Mouse (Mus musculus) midbrain, embryonic 11.5 days (tissue): ENCODE data around the gene Dgat2. TPM values are rescaled to one million over a fixed set of nuclear protein-coding genes. Genes with fewer than 3 reads are reported as not detected.

ENCODE experiments used
- ATAC-seq: fragments of 200-750 bp; cut with Nextera tagmentation; 2 replicates; pipeline ENCODE4 v1.8.0; 2017; ENCODE audit warnings: moderate TSS enrichment, moderate library complexity; ENCODE audit not compliant: low FRiP score
- DNase-seq: peaks from one replicate; pipeline ENCODE4 v3.0.0; 2015; ENCODE audit warnings: low spot score; ENCODE audit errors: missing footprints
- H3K27ac ChIP-seq: fragments of 300-500 bp; sonication (generic); 2 replicates; pipeline ENCODE4 v1.5.1; 2014; ENCODE audit warnings: low read depth, low read length
- H3K27me3 ChIP-seq: fragments of 300-500 bp; sonication (generic); 2 replicates; pipeline ENCODE4 v1.6.1; 2014; ENCODE audit warnings: mild to moderate bottlenecking, low read length, moderate library complexity, mixed read lengths; ENCODE audit not compliant: control insufficient read depth, insufficient read depth
- H3K36me3 ChIP-seq: fragments of 300-500 bp; sonication (generic); 2 replicates; pipeline ENCODE4 v1.6.1; 2014; ENCODE audit warnings: mild to moderate bottlenecking, low read length, moderate library complexity, mixed read lengths; ENCODE audit not compliant: control insufficient read depth, insufficient read depth
- H3K4me1 ChIP-seq: fragments of 300-500 bp; sonication (generic); 2 replicates; pipeline ENCODE4 v1.6.1; 2014; ENCODE audit warnings: low read length; ENCODE audit not compliant: control insufficient read depth, insufficient read depth
- H3K4me2 ChIP-seq: fragments of 300-500 bp; sonication (generic); 2 replicates; pipeline ENCODE4 v1.6.1; 2014; ENCODE audit warnings: mild to moderate bottlenecking, moderate library complexity
- H3K4me3 ChIP-seq: fragments of 300-500 bp; sonication (generic); 2 replicates; pipeline ENCODE4 v1.5.1; 2014; ENCODE audit warnings: low read depth, low read length
- H3K9ac ChIP-seq: fragments of 300-500 bp; sonication (generic); 2 replicates; pipeline ENCODE4 v1.6.1; 2014; ENCODE audit warnings: low read length
- H3K9me3 ChIP-seq: fragments of 300-500 bp; sonication (generic); 2 replicates; pipeline ENCODE4 v1.6.1; 2016; ENCODE audit warnings: low read length; ENCODE audit not compliant: control insufficient read depth
- WGBS: fragments of 180-500 bp; shearing (Covaris S2); extraction: QIAGEN DNeasy Blood & Tissue Kit; methylation state at CpG from one replicate; pipeline ENCODE4 v1.1.7; 2014; 5-methylcytosine and 5-hydroxymethylcytosine counted together
- polyA plus RNA-seq: library from polyadenylated mRNA; unstranded; fragments of >200 nt; fragmentation: Nextera tagmentation; extraction: Ambion mirVana; gene quantifications from 2 replicates; pipeline ENCODE4 v1.2.1, GENCODE M21; 2014

Gene Dgat2
- polyA plus RNA-seq, 1 experiment from 2014 or later, result 9.8 TPM

GRCm38 (mm10) chr7:99106714-99107270 lies 75.7 kb downstream of the Dgat2 start:
- no peaks in the 10 kb centered on the region for H3K27me3 ChIP-seq
- no peak overlapping the region for H3K4me2 ChIP-seq
- H3K4me3 ChIP-seq, result no peak overlapping the region
- no peak for ATAC-seq
- peaks cover 6% of the 10 kb centered on the region; the same call in 1 of the 2 replicates for H3K4me1 ChIP-seq
- H3K9ac ChIP-seq, result no peak overlapping the region
- no peak for DNase-seq
- H3K27ac ChIP-seq, result no peak overlapping the region
- 69% methylated on average over 4 of the region's 4 CpGs for WGBS
- no peaks in the 10 kb centered on the region for H3K9me3 ChIP-seq
- no peaks in the 10 kb centered on the region for H3K36me3 ChIP-seq

Other genes with a start within 250 kb of the Dgat2 start
- gene Uvrag, start 41.6 kb downstream of the Dgat2 start, polyA plus RNA-seq, result 10.1 and 11.4 TPM in 2 replicates
- 10.1 and 13.0 TPM in 2 replicates for gene Mogat2, start 55.9 kb upstream of the Dgat2 start, polyA plus RNA-seq
- 38.8 and 43.1 TPM in 2 replicates for gene Map6, start 84.7 kb upstream of the Dgat2 start, polyA plus RNA-seq
- 202 and 210 TPM in 2 replicates for gene Serpinh1, start 170.5 kb upstream of the Dgat2 start, polyA plus RNA-seq
- gene Gdpd5, start 198.7 kb upstream of the Dgat2 start, polyA plus RNA-seq, result 16.2 and 16.7 TPM in 2 replicates